Mouse (Mus musculus): Measurements from ENCODE around the gene Ntrk2.

DNA sequence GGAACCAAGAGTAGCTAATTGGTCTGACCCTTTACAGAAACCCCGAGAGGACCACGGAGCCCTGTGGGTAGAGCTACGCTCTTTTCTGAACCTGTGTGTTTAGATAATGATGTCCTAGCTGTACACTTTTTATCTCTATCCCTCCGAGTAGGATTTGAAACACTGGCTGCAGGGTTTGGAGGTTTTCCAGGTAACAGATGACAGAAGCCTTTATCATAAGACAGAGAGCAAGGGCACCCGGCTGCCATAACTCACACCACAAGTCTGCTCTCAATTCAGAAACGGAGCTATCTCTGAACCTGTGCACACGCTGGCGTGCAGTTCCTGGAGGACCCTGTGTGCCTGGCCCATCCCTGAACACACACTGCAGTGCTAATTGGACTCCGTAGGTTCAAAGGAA lies 221.1 kb downstream of the Ntrk2 start:
- TF ChIP-seq CTCF (IDR thresholded peaks at IDR 0.05; ENCODE audit: borderline replicate concordance, extremely low read depth, insufficient read depth, insufficient read length) (no peak), POLR2A (IDR thresholded peaks at IDR 0.05; ENCODE audit: borderline replicate concordance, extremely low read depth, insufficient read depth, insufficient read length, poor library complexity, severe bottlenecking) (no peak)
